Mouse (Mus musculus): ENCODE measurements at regions not wholly inside any gene's neighbourhood (a gene's known extent, or its start where the extent isn't known, plus 50 kb on each side); places are given as distances from the start of the nearest gene placed in this dataset.

GRCm38 (mm10) chr7:72503756-72504155 is 197.3 kb upstream of the Mctp2 start:
- no peak for DNase-seq (ENCODE audit: low spot score)

GRCm38 (mm10) chr7:72504268-72504667 is 197.9 kb upstream of the Mctp2 start:
- no peak for DNase-seq (ENCODE audit: low spot score)

- DNase-seq (ENCODE audit: low spot score), result no peak
Observed at GRCm38 (mm10) chr7:72505732-72506460, 199.5 kb upstream of the Mctp2 start.

GRCm38 (mm10) chr7:72507946-72508345 is 201.5 kb upstream of the Mctp2 start:
- no peak for DNase-seq (ENCODE audit: low spot score)

- no peak for DNase-seq (ENCODE audit: low spot score)
Observed at GRCm38 (mm10) chr7:72510116-72510515, 203.7 kb upstream of the Mctp2 start.

- no peak for DNase-seq (ENCODE audit: low spot score)
Observed at GRCm38 (mm10) chr7:72513446-72513845, 207.0 kb upstream of the Mctp2 start.

GRCm38 (mm10) chr7:72514851-72515250 is 208.4 kb upstream of the Mctp2 start:
- no peak for DNase-seq (ENCODE audit: low spot score)

GRCm38 (mm10) chr7:72518421-72518972 is 212.1 kb upstream of the Mctp2 start:
- no peak for DNase-seq (ENCODE audit: low spot score)

- DNase-seq (ENCODE audit: low spot score), result no peak
Observed at GRCm38 (mm10) chr7:72519359-72520115, 213.1 kb upstream of the Mctp2 start.

- no peak for DNase-seq (ENCODE audit: low spot score)
Observed at GRCm38 (mm10) chr7:72528873-72529272, 222.5 kb upstream of the Mctp2 start.

GRCm38 (mm10) chr7:72538288-72538687 is 231.9 kb upstream of the Mctp2 start:
- no peak for DNase-seq (ENCODE audit: low spot score)

- no peak for DNase-seq (ENCODE audit: low spot score)
Observed at GRCm38 (mm10) chr7:72539915-72540314, 233.5 kb upstream of the Mctp2 start.

GRCm38 (mm10) chr7:72541521-72542478 is 235.4 kb upstream of the Mctp2 start:
- no peak for DNase-seq (ENCODE audit: low spot score)

GRCm38 (mm10) chr7:72543501-72543900 is 237.1 kb upstream of the Mctp2 start:
- DNase-seq (ENCODE audit: low spot score), result no peak

- DNase-seq (ENCODE audit: low spot score), result no peak
Observed at GRCm38 (mm10) chr7:72543946-72544345, 237.5 kb upstream of the Mctp2 start.

- no peak for DNase-seq (ENCODE audit: low spot score)
Observed at GRCm38 (mm10) chr7:72567378-72567777, 261.0 kb upstream of the Mctp2 start.

- no peak for DNase-seq (ENCODE audit: low spot score)
Observed at GRCm38 (mm10) chr7:72569177-72569576, 262.8 kb upstream of the Mctp2 start.

- DNase-seq (ENCODE audit: low spot score), result no peak
Observed at GRCm38 (mm10) chr7:72574316-72574715, 267.9 kb upstream of the Mctp2 start.

GRCm38 (mm10) chr7:72584427-72584826 is 278.0 kb upstream of the Mctp2 start:
- DNase-seq (ENCODE audit: low spot score), result no peak

GRCm38 (mm10) chr7:72589241-72589668 is 282.8 kb upstream of the Mctp2 start:
- DNase-seq (ENCODE audit: low spot score), result no peak

GRCm38 (mm10) chr7:72590351-72591115 is 284.1 kb upstream of the Mctp2 start:
- DNase-seq (ENCODE audit: low spot score), result no peak
